Mouse (Mus musculus) adrenal gland, postnatal 10 days (tissue): ENCODE measurements around the gene Gpr153. TPM values are rescaled to one million over a fixed set of nuclear protein-coding genes. Genes with fewer than 3 reads are reported as not detected.

Experiments
- DNase-seq: peaks from one replicate; pipeline ENCODE4 v3.0.0; 2021; ENCODE audit warnings: mixed read lengths
- total RNA-seq, 2 experiments: library from RNA; stranded (reverse); gene quantifications; 2 replicates each; pipeline ENCODE4 v1.2.3; 2021

Gene Gpr153
- total RNA-seq, 2 experiments from 2014 or later, result 11.2 to 11.8 TPM

GRCm38 (mm10) chr4:152317631-152318033 lies 43.6 kb downstream of the Gpr153 start:
- no peak for DNase-seq

- DNase-seq, result peak; percentile 76
These were observed 44.6 kb downstream of the Gpr153 start, which contains the start of gene Rnf207 for GRCm38 (mm10) chr4:152318517-152319234. Gene Rnf207 (minus strand): TSS chr4:152318993.

GRCm38 (mm10) chr4:152321464-152321863 lies 47.4 kb downstream of the Gpr153 start:
- DNase-seq, result no peak

- no peak for DNase-seq
These were observed 50.9 kb downstream of the Gpr153 start for GRCm38 (mm10) chr4:152324641-152325562.

- DNase-seq, result peak; percentile 92
These were observed 51.8 kb downstream of the Gpr153 start, which contains the start of gene Rpl22 for GRCm38 (mm10) chr4:152325574-152326411. Gene Rpl22 (plus strand): TSS chr4:152325742.

GRCm38 (mm10) chr4:152326543-152326942 lies 52.5 kb downstream of the Gpr153 start:
- DNase-seq, result no peak

- DNase-seq, result peak; percentile 61
These were observed 54.7 kb downstream of the Gpr153 start for GRCm38 (mm10) chr4:152328691-152329090.

- DNase-seq, result peak; percentile 82
These were observed 58.9 kb downstream of the Gpr153 start for GRCm38 (mm10) chr4:152332952-152333351.

- no peak for DNase-seq
These were observed 59.6 kb downstream of the Gpr153 start for GRCm38 (mm10) chr4:152333587-152333986.

Other genes starting within 250 kb of the Gpr153 start
- gene Zbtb48, start 246.6 kb upstream of the Gpr153 start, total RNA-seq, result 1 to 10 TPM; 7.2 to 9.6 TPM
- gene Tas1r1, start 235.7 kb upstream of the Gpr153 start, total RNA-seq, result not detected
- 10 to 100 TPM; 20.1 to 20.3 TPM for gene Nol9, start 234.9 kb upstream of the Gpr153 start, total RNA-seq
- 10 to 100 TPM; 17.1 to 20.1 TPM for gene Plekhg5, start 201.7 kb upstream of the Gpr153 start, total RNA-seq
- 1 to 10 TPM; 1.9 to 4.3 TPM for gene Tnfrsf25, start 158.3 kb upstream of the Gpr153 start, total RNA-seq
- 1 to 10 TPM; 1.2 to 1.3 TPM for gene Espn, start 121.9 kb upstream of the Gpr153 start, total RNA-seq
- gene Hes2, start 115.4 kb upstream of the Gpr153 start, total RNA-seq, result not detected
- 10 to 100 TPM; 33.2 to 38.0 TPM for gene Acot7, start 96.1 kb upstream of the Gpr153 start, total RNA-seq
- not detected for gene Hes3, start 17.4 kb downstream of the Gpr153 start, total RNA-seq
- 10 to 100 TPM; 30.4 to 31.6 TPM for gene Icmt, start 23.0 kb downstream of the Gpr153 start, total RNA-seq
- gene Rnf207, start 44.8 kb downstream of the Gpr153 start, total RNA-seq, result under 1 TPM in 1 of 2 experiments, not detected in 1; 0.70 TPM
- gene Rpl22, start 51.5 kb downstream of the Gpr153 start, total RNA-seq, result 100 to 1,000 TPM; 484 to 487 TPM
- 1 to 10 TPM; 8.8 TPM for gene Chd5, start 64.4 kb downstream of the Gpr153 start, total RNA-seq
- gene Nphp4, start 202.5 kb downstream of the Gpr153 start, total RNA-seq, result 1 to 10 TPM; 3.0 to 4.3 TPM
- 10 to 100 TPM in 1 of 2 experiments, 1 to 10 TPM in 1; 8.1 to 12.0 TPM for gene Kcnab2, start 203.6 kb downstream of the Gpr153 start, total RNA-seq